Mouse (Mus musculus) erythroblast, embryonic 14.5 days (primary cell): ENCODE data around the gene Tead3. TPM values are rescaled to one million over a fixed set of nuclear protein-coding genes. Genes with fewer than 3 reads are reported as not detected.
"Not testable (repeated sequence)": the region's sequence is repeated elsewhere in the genome, so short reads cannot be mapped to it uniquely, and the experiment has no call there.

Experiments used
- H3K27me3 ChIP-seq: 2 replicates; pipeline ENCODE4 v1.6.1; 2012; ENCODE audit warnings: inconsistent platforms; ENCODE audit not compliant: control insufficient read depth
- H3K36me3 ChIP-seq: 2 replicates; pipeline ENCODE4 v1.6.1; 2012; ENCODE audit warnings: mild to moderate bottlenecking, inconsistent platforms; ENCODE audit not compliant: control insufficient read depth
- H3K4me1 ChIP-seq: 2 replicates; pipeline ENCODE4 v1.6.1; 2012; ENCODE audit warnings: inconsistent platforms; ENCODE audit not compliant: control insufficient read depth
- H3K4me3 ChIP-seq: replicated peaks from 2 replicates; pipeline ENCODE3; 2012; ENCODE audit warnings: moderate library complexity, mild to moderate bottlenecking, inconsistent platforms
- H3K9me3 ChIP-seq: 2 replicates; pipeline ENCODE4 v1.6.1; 2012; ENCODE audit warnings: low read length, inconsistent platforms, mixed read lengths; ENCODE audit not compliant: control insufficient read depth
- GATA1 ChIP-seq: IDR thresholded peaks from 2 replicates; pipeline ENCODE4 v1.6.1; 2012; ENCODE audit warnings: low read length, inconsistent platforms, mixed read lengths
- TAL1 ChIP-seq: IDR thresholded peaks from 3 replicates; pipeline ENCODE4 v1.6.1; 2012; ENCODE audit warnings: low read length, inconsistent platforms, mixed read lengths
- polyA plus RNA-seq: library from polyadenylated mRNA; stranded (reverse); fragments of >175 nt; gene quantifications from 2 replicates; pipeline ENCODE4 v1.2.3, GENCODE M21; 2012

Tead3 gene
- polyA plus RNA-seq, 1 experiment, result 0.22 TPM

DNA sequence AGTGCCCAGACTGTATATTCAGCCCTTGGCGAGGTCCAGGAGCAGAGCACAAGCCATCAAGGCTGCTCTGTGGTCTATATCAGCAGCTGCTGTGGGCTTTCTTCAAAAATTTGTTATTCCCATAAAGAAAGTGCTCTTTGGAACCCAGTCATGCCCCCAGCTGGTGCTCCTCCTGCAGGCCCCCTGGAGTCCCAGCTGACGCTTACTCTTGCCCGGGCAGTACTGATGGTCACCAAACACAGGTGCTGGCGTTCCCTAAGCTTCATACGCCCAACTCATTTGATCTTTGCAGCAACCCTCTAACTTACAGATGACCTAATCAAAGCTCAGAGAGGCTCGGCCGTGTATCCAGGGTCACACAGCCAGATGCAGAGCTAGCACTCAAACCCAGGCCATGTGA, 13.1 kb downstream of the Tead3 start:
- no peak for TF ChIP-seq GATA1
- no peaks in the 10 kb centered on the region for H3K9me3 ChIP-seq
- H3K4me3 ChIP-seq, result no peak overlapping the region
- H3K27me3 ChIP-seq, result peaks cover 14% of the 10 kb centered on the region
- H3K36me3 ChIP-seq, result peaks cover 22% of the 10 kb centered on the region
- peaks cover 30% of the 10 kb centered on the region for H3K4me1 ChIP-seq

DNA sequence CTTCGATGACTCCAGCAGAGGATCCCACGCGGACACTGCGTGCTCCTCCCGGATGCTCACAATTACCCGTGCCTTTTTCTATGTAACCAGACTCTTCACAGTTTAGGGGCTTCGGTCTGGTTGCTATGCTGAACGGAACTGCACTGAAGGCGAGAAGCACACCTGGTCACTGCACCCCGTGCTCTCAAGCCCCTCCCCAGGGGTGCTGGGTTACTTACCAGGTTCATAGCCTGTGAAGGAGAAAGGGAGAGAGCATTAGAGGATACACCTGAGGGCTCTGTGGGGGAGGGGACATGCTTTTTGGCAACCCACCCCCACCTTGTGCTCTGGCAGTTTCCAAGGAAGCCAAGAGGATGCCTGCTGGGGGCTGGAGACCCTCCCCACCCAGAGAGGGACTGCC, 15.3 kb downstream of the Tead3 start:
- Histone ChIP-seq H3K4me3 (no peak overlapping the region), H3K36me3 (peaks cover 42% of the 10 kb centered on the region)

DNA sequence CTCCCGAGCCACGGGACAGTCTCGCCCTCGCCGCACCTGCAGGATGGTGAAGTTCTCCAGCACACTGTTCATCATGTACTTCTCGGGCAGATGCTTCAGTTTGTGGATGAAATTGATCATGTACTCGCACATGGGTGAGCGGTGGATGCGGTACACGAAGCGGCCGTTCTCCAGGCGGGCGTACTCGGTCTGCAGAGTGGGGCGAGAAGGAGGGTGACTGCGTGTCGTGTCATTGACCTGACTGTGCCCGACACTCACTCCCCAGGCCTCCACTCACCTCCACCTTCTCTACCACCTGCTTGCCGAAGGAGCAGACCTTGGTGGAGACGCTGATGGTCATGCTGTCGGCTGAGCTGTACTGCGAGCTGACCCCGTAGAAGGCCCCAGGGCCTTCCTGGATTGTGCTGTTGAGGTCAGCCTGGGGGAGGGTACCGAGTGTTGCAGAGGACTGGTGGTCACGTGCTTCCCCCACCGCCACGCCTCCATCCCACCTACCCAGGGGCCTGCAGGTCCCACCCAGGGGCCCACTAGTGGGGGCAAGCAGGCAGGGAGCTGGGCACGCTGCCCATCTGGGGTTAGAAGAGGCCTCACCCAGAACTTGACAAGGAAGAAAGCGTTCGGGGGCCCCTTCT, 17.6 kb downstream of the Tead3 start:
- peaks cover 47% of the 10 kb centered on the region for H3K4me1 ChIP-seq
- peaks cover 50% of the 10 kb centered on the region for H3K36me3 ChIP-seq
- peaks cover 14% of the 10 kb centered on the region for H3K27me3 ChIP-seq
- TF ChIP-seq GATA1 (no peak), TAL1 (no peak)
- no peaks in the 10 kb centered on the region for H3K9me3 ChIP-seq
- H3K4me3 ChIP-seq, result no peak overlapping the region

More for the DNA sequence above, 15.3 kb downstream of the Tead3 start:
- TF ChIP-seq TAL1 (no peak), GATA1 (no peak)
- peaks cover 31% of the 10 kb centered on the region for H3K4me1 ChIP-seq
- no peaks in the 10 kb centered on the region for H3K9me3 ChIP-seq
- peaks cover 14% of the 10 kb centered on the region for H3K27me3 ChIP-seq

DNA sequence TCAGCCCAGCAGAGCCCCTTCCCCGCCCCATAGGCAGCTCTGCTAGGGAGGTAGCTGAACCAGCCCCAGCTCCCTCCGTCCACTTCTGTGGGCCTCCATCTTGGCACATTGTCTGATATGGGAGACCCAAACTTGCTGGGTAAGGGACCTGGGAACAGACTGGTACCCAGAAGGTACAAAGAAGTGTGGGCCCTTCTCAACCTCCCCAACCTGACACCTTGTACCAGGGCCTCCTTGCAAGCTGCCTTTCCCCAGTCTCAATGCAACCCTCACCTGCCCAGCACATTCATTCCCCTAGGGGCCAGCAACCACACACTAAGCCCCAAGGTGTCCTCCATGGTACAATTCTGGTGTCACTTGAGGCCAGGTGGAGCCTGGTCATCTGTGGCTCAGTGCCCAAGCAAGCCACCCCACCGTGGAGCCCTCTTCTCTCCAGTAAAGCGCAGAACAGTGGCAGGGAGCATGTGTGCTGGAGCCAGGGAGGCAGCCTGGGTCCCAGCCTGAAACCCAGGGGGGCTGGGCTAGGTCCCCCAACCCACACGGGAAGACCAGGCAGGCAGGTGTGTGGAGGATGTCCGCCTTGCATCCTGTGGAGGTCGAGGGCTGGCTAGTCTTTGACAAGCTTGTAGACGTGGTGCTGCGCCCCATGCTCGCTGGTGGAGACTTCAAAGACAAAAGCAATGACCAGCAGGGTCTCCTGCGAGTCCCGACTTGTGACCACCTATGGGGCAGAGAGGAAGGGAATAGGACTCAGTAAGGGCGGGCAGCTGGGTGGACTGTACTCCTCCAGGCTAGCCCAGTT, 18.3 kb downstream of the Tead3 start:
- Histone ChIP-seq H3K4me3 (no peak overlapping the region), H3K9me3 (no peaks in the 10 kb centered on the region), H3K27me3 (peaks cover 14% of the 10 kb centered on the region), H3K36me3 (peaks cover 50% of the 10 kb centered on the region), H3K4me1 (peaks cover 54% of the 10 kb centered on the region)
- TF ChIP-seq GATA1, result no peak
- no peak for TF ChIP-seq TAL1

DNA sequence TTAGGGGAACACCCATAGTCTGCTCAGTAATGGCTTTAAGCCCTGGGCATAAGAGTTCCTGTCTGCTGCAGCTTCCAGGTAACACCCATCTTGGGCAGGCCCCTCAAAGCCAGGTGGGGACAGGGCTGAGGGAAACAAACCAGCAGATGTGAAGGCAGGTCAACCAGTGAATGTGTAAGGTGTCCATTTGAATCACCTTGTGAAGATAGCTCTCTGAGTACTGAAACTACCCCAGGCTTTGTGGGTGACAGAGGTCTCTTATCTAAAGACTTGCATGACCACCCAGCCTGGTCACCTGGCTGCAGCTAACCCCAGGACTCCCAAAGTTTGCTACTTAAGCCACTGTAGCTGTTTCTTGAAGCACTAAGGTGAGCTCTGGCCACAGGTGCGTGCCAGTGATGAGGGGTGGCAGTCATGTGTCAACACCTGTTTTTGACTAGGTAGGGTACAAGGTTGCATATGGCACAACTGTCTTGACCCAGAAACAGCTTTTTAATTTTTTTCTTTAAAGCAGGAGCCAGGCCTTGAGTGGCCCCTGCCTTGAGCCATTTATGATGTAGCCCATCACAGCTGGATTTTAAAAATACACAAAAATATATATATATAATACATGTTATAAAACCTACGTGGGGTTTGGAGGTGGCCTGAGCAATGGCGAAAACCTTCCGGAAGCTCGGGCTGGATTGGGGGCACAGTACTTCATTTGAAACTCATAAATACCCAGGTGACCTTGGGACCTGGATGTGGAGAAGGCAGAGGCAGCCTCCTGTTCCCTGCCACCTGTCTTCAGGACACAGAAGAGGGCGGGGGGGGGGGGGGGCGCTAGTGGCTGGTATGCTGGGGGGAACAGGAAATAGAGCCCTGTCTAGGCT, 19.1 kb downstream of the Tead3 start:
- Histone ChIP-seq H3K4me3 (no peak overlapping the region), H3K4me1 (peaks cover 55% of the 10 kb centered on the region), H3K27me3 (peaks cover 14% of the 10 kb centered on the region), H3K36me3 (peaks cover 55% of the 10 kb centered on the region), H3K9me3 (no peaks in the 10 kb centered on the region)
- TF ChIP-seq GATA1 (no peak), TAL1 (no peak)

DNA sequence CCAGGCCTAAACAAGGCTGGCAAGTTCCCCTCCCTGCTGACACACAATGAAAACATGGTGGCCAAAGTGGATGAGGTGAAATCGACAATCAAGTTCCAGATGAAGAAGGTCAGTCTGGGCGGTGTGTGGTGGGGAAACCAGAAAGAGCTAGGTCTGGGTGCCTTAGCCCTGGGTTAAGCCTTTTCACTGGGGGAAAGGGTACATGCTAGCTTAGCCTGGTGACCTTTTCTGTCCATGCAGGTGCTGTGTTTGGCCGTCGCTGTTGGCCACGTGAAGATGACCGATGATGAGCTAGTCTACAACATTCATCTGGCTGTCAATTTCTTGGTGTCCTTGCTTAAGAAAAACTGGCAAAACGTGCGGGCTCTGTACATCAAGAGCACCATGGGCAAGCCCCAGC, 20.0 kb downstream of the Tead3 start:
- Histone ChIP-seq H3K4me1 (peaks cover 55% of the 10 kb centered on the region), H3K36me3 (peaks cover 63% of the 10 kb centered on the region), H3K4me3 (peak overlapping the region; percentile 6), H3K27me3 (peaks cover 14% of the 10 kb centered on the region)
- H3K9me3 ChIP-seq, result not testable (repeated sequence)

DNA sequence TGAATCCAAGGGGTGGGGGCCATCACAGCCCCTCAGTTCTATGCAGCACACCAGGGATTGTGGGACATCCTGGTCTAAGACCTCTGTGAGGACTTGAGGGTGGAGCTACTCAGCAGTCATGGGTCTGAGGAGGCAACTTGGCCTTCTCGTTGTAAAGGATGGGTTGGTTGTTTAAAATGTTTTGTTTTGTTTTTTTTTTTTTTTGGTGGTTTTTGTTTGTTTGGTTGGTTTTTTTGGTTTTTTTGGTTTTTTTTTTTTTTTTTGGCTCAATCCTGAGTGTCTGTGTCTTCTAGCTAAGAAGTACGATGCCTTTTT, 20.4 kb downstream of the Tead3 start:
- peaks cover 55% of the 10 kb centered on the region for H3K4me1 ChIP-seq
- peaks cover 14% of the 10 kb centered on the region for H3K27me3 ChIP-seq
- no peak for TF ChIP-seq GATA1
- no peak for TF ChIP-seq TAL1
- H3K36me3 ChIP-seq, result peaks cover 66% of the 10 kb centered on the region
- H3K4me3 ChIP-seq, result peak overlapping the region; percentile 97
- H3K9me3 ChIP-seq, result no peaks in the 10 kb centered on the region

DNA sequence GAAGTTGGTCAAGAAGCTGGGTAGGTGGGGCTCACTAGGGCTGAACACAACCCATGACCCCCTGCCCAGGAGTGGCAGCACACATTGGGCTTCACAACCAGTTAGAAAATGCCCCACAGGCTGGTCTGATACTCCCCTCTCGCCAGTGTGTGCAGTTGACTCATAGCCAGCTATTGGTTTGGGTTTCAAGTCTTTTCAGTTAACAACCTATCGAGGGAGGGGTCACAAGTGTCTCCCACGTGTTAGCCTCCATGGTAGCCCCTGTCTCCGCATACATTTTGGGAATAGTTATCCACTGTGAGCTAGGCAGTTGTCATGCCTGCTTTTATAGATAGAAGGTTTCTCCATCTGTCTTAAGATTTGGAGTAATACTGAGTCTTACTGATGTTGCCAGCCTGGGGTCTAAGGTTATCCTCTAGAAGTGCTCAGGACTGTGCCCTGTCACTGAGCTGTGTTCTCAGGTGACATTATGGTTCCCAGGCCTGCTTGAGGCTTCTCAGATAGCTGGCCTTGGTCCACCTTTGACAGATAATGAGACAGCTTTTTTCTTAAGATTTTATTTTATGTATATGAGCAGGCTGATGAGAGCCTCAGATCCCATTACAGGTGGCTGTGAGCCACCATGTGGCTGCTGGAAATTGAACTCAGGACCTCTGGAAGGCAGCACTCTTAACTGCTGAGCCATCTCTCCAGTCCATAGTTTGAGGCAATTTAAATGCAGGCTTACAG, 20.9 kb downstream of the Tead3 start:
- Histone ChIP-seq H3K36me3 (peaks cover 71% of the 10 kb centered on the region), H3K4me1 (peaks cover 55% of the 10 kb centered on the region), H3K27me3 (peaks cover 14% of the 10 kb centered on the region), H3K4me3 (peak overlapping the region; percentile 97), H3K9me3 (peaks cover 1% of the 10 kb centered on the region)
- TF ChIP-seq GATA1 (no peak), TAL1 (no peak)
